Mouse (Mus musculus) gastrocnemius, postnatal 4 days (tissue): ENCODE measurements around the gene Cacna1i. TPM values are rescaled to one million over a fixed set of nuclear protein-coding genes. Genes with fewer than 3 reads are reported as not detected.

Experiments
- DNase-seq, 2 experiments: peaks; one replicate each; pipeline ENCODE4 v3.0.0; 2021 to 2022; ENCODE audit warnings: low spot score in 2 of 2, mixed read lengths in 2 of 2
- total RNA-seq, 2 experiments: library from RNA; stranded (reverse); gene quantifications; 2 replicates each; pipeline ENCODE4 v1.2.3; 2021

Cacna1i gene
- total RNA-seq, 2 experiments from 2014 or later, result 0.05 TPM; not detected in 1

- no peak for DNase-seq
Measured at GRCm38 (mm10) chr15:80271858-80272396, 15.1 kb upstream of the Cacna1i start.

GRCm38 (mm10) chr15:80277107-80277506, 9.9 kb upstream of the Cacna1i start:
- DNase-seq, result no peak

- DNase-seq, result peak in 1 of 2 experiments; percentile 76
Measured at GRCm38 (mm10) chr15:80277625-80278024, 9.4 kb upstream of the Cacna1i start.

- DNase-seq, result no peak
Measured at GRCm38 (mm10) chr15:80278121-80278759, 8.8 kb upstream of the Cacna1i start.

GRCm38 (mm10) chr15:80279053-80279452, 8.0 kb upstream of the Cacna1i start:
- DNase-seq, result no peak

GRCm38 (mm10) chr15:80280646-80281045, 6.4 kb upstream of the Cacna1i start:
- no peak for DNase-seq

- no peak for DNase-seq
Measured at GRCm38 (mm10) chr15:80288036-80288435, 998 bp downstream of the Cacna1i start.

- DNase-seq, result peak; percentile 37 to 60
Measured at GRCm38 (mm10) chr15:80289436-80289835, 2.4 kb downstream of the Cacna1i start.

GRCm38 (mm10) chr15:80297146-80297545, 10.1 kb downstream of the Cacna1i start:
- no peak for DNase-seq

- no peak for DNase-seq
Measured at GRCm38 (mm10) chr15:80303779-80304178, 16.7 kb downstream of the Cacna1i start.

GRCm38 (mm10) chr15:80304188-80304587, 17.1 kb downstream of the Cacna1i start:
- DNase-seq, result no peak

GRCm38 (mm10) chr15:80306146-80306545, 19.1 kb downstream of the Cacna1i start:
- DNase-seq, result no peak

- no peak for DNase-seq
Measured at GRCm38 (mm10) chr15:80314731-80315130, 27.7 kb downstream of the Cacna1i start.

GRCm38 (mm10) chr15:80316966-80317634, 30.1 kb downstream of the Cacna1i start:
- DNase-seq, result no peak

GRCm38 (mm10) chr15:80317841-80318530, 30.9 kb downstream of the Cacna1i start:
- no peak for DNase-seq

GRCm38 (mm10) chr15:80318543-80319255, 31.7 kb downstream of the Cacna1i start:
- DNase-seq, result no peak

GRCm38 (mm10) chr15:80319315-80319714, 32.3 kb downstream of the Cacna1i start:
- DNase-seq, result no peak

- DNase-seq, result no peak
Measured at GRCm38 (mm10) chr15:80319921-80320320, 32.9 kb downstream of the Cacna1i start.

GRCm38 (mm10) chr15:80325207-80325606, 38.2 kb downstream of the Cacna1i start:
- DNase-seq, result no peak

GRCm38 (mm10) chr15:80325756-80326155, 38.7 kb downstream of the Cacna1i start:
- DNase-seq, result no peak

- DNase-seq, result no peak
Measured at GRCm38 (mm10) chr15:80326947-80327346, 39.9 kb downstream of the Cacna1i start.
